Mouse (Mus musculus) thymus, postnatal 36 days (tissue): ENCODE measurements around the gene Clcc1.
"Not testable (repeated sequence)": the region's sequence is repeated elsewhere in the genome, so short reads cannot be mapped to it uniquely, and the experiment has no call there.

Experiments
- DNase-seq, 2 experiments: peaks; one replicate each; pipeline ENCODE4 v3.0.0; 2022; ENCODE audit warnings: mixed read lengths in 2 of 2

Clcc1 gene

DNA sequence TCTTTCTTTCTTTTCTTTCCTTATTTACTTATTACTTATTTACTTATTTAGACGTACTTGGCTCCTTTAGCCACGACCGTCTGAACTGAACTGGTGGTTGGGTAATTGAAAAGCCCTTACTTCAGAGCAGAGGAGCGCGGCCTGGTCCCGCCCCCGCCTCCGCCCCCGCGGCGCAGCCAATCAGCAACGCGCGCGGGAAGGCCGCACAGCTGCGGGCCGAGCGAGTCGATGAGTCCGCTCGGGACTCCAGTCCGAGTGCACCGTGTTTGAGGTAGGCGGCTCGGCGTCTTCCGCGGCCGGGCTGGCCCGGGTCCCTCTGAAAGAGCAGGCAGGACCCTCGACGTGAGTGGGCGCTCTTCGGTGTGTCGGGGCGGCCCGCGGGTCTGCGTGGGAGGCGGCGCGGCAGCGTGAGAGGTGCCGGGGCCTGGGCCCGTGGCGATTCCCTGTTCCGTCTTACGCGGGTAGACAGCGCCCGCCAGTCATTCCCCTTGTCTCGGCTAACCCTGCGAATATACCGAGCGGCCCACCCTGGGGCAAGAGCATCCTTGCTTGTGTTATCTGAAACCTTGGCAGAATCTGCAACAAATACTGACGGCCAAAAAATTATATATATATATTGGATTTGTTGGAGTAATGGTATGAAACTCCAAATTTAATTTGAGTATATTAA is at the start of gene Clcc1:
Gene Clcc1 (plus strand): TSS at position 204 of the 670 bp plus-strand sequence.
- peak; percentile 96 for DNase-seq

DNA sequence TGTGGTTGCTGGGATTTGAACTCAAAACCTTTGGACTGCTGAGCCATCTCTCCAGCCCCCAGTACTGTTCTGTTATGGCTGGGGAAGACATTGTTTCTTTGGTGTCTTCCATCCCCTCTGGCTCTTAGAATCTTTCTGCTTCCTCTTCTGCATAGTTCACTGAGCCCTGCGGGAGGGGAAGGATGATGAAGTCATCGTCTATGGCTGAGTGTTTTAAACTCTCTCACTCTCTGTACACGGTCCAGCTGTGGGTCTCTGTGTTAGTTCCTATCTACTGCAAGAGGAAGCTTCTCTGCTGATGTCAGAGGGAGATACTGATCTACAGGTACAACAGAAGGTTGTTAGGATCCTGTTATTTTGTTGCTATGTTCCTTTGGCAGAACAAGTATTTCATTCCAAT is 44.8 kb upstream of the Clcc1 start:
- no peak for DNase-seq

DNA sequence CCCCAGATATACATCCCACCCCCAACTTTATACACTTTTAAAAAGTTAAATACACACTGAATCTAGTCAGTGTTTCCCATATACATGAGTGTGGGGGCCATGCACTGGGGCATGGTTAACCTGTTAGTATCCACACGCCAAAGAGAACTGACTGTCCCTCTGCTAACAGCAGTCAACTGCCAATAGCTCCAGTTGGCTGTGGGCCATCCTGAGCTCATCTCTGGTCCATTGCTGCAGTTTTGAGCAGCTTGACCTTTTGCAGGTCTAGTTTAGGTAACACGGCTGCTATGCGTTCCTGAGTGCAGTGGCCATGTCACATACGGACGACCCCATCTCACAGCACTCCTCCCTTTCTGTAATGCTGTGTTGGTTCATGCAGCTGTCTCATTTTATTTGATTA is 19.0 kb upstream of the Clcc1 start:
- DNase-seq: no peak

DNA sequence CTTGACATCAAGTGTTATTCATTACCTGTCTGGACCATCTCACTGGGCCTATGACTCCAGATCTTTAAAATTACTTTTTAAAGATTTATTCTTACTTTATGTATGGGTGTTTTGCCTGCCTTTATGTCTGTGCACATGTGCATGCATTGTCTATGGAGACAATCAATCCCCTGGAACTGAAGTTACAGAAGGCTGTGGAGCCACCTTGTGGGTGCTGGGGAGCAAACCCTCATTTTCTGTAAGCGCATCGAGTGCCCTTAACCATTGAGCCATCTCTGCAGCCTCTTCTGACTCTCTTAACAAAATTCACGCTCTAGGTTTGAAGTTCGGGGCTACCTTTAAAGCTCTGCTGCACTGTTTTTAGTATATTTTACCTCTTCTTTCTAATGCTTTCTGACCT is 14.3 kb upstream of the Clcc1 start:
- DNase-seq: no peak

DNA sequence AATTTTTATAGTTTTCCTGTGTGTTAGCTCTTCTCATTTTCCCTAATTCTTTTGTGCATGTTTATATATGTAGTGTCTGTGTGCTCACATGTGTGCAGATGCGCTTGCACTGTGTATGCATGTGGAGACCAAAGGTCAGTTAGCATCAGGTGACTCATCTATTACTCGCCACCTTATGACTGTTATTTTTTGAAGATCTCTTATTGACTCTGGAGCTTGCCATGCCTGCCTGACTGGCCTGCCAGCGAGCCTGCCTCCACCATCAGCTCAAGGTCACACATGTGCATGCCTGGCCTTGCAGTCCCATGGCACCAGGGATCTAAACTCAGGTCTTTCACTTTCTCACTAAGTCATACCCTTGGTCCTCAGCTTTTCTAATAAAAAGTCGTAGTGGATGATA is 12.7 kb upstream of the Clcc1 start:
- no peak for DNase-seq

DNA sequence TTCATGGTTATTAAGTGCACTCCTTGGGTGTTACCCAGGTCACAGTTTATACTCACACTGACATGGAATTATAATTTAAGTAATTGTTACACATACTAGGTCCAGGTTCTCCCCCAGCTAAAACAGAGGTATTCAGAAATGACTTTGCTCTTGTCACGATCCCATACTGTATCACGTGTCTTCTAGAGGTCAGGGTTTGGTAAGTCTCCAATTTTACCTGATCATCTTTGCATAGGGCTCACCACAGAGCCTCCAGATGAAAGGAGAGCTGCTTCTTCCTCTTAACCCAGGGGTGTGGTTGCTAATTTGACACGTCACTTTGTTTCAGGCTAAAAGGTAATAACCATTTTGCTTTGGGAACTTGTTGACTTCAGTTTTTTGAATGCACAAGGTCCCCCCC is 8.9 kb upstream of the Clcc1 start:
- no peak for DNase-seq

DNA sequence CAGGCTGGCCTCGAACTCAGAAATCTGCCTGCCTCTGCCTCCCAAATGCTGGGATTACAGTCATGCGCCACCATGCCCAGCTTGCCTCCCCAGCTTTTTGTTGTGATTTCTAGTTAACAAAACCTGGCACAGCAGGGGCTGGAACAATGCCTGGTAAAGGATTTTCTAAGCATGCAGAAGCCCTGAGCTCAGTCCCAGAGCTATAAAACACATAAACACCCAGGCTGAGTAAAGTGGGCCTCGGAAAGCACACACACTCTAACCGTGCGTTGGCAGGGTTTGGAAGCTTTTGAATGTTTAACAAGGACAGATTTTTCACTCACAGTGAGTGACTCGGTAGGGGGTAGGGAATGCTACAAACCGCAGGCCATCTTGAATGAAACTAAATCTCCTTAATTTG is 7.7 kb upstream of the Clcc1 start:
- DNase-seq: no peak

DNA sequence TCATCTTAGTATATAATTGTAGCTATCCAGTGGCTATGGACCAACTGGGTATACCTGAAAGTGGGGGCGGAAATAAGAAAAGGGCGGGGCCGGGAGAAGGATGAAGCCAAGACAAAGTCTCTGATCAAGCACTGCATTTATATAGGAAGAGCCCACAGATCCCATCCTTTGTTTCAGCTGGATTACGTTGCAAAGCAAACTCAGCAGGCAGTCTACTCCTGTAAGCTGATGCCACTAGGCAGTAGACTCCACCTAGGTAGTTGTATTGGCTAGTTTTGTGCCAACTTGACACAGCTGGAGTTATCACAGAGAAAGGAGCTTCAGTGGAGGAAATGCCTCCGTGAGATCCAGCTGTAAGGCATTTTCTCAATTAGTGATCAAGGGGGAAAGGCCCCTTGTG is 6.0 kb upstream of the Clcc1 start:
- DNase-seq: not testable (repeated sequence)

DNA sequence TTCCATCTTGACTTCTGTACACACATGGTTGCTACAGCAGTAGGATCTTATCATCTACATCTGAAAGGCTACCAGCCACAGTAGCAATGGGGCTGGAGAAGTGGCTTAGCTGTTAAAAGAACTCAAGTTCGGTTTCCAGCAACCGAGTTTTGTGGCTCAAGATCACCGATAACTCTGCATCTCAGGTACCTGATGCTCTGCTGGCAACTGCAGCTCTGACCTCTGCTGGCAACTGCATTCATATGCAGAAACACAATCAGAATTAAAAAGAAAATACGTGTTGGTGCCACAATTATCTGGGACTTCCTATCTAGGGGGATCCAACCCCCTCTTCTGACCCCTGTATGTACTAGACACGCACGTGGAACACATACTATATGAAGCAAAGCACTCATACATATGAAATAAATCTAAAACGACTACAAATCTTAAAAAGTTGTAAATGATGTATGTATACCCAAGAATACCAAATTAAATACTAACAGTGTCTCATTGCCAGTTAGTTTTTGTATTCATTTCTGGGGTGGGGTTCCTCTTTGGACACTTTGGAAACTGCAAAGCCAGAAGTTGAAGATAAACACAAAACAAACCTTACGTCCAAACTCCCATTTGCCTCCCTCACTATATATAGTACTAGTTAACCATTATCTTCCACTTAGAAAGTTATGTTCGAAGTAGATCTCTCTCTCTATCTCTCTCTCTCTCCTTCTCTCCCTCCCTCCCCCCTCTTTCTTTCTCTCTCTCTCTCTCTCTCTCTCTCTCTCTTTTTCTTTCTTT is 659 bp upstream of the Clcc1 start:
- no peak for DNase-seq

DNA sequence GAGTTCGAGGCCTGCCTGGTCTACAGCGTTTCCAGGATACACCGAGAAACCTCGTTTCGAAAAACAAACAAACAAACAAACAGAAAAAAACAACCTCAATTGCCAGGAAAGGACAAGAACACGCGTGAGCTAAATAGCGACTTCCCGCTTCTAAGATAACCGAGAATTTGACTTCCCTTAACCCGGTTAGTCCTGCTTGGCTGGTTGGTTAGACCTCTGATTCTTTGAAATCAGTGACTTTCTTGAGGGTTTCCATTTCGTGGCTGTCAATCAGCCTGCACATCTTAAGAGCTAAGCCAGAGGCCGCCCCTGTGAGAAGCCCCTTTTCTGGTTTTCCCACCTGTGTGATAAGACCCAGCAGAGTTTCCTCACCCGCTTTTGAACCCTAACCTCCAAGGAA is 853 bp downstream of the Clcc1 start:
- DNase-seq: no peak

DNA sequence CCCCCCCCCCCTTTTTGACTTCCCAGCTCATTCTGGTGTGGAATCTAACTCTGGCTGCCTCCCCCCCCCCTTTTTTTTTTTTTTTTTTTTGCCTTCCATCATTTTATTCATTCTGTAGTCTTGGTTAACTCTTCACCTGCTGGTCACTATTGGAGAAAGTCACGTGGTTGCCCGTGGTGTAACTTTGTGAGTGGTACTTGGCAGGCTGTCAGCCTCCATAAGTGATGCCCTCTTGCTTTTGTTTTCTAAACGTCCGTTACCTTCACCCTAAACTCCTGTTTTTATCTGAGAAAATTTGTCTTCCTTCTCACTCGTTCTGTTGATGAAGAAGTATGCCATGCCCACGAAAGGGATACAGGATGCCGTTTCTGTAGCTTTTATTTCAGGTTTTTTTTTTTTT is 1.8 kb downstream of the Clcc1 start:
- no peak for DNase-seq

DNA sequence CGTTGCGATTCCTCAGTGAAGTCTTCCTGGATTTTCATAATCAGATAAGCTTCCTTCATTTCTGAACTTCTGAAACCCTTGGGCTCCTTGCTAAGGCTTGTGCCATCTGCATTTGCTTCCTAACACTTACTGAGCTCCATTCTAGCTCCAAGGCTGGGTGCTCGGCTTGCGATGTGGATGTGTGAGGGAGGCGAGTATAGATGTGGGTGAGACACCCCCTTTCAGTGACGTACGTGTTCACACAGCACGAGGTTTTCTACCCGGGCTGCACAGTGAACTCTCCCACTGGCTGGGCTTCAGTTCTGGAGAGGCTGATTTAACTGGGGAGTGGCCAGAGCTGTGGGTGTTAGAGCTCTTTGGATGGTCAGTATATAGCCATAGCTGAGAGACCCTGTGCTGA is 4.9 kb downstream of the Clcc1 start:
- no peak for DNase-seq

DNA sequence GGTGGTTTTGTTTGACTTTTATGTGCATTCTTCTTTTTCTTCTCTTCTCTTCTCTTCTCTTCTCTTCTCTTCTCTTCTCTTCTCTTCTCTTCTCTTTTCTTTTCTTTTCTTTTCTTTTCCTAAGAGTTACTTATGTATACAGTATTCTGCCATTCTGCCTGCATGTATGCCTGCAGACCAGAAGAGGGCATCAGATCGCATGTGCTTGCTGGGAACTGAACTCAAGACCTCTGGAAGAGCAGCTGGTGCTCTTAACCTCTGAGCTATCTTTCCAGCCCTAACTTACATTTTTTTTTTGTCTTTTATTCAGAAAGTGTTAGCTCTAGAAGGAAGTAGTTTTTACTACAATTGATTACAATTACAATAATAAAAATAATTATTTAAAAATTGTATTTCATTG is 7.2 kb downstream of the Clcc1 start:
- no peak for DNase-seq

DNA sequence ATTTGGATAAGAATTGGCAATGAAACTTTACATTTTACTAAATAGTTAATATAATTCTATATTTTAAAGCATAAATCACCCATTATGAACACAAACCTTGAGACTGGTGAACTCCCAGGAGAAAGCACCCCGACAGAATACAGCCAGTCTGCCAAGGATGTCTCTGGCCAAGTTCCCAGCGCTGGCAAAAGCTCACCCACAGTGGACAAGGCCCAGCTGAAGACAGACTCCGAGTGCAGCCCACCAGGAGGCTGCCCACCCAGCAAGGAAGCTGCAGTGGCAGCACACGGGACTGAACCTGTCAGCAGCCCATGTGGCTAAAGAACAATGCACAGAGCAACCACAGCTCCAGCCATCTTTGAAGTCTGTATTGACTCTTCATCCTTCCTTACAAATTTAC is 22.9 kb downstream of the Clcc1 start:
- no peak for DNase-seq

DNA sequence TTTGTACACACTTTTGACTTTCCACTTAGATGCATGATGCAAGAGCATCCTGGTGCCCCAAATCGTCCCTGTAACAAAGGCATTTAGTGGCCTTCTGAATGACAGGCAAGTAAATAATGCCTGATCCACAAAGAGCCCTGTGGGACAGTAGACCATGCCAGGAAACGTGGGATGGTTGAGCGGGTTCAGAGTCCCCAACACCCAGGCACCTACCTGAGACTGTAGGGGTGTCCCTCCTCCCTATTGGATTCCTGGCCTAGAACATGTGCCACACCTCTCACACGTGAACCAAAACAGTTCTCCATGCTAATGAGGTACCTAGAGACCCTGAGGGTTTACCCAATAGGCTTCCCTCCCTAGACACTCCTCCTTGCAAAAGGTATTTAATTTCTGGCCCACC is 27.3 kb downstream of the Clcc1 start:
- no peak for DNase-seq

DNA sequence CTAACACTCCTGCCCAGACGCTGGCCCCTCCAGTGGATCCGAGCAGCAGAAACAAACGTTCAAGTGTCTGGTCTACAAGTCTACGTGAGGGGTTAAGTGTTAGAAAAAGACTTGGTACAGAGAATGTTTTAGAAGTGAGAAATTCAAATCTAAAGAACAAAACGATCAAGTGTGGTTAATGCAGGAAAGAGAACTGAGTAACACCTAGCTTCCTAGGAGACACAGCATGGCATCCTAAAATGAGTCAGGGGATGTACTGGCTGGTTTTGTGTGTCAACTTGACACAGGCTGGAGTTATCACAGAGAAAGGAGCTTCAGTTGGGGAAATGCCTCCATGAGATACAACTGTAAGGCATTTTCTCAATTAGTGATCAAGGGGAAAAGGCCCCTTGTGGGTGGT is 29.9 kb downstream of the Clcc1 start:
- not testable (repeated sequence) for DNase-seq

DNA sequence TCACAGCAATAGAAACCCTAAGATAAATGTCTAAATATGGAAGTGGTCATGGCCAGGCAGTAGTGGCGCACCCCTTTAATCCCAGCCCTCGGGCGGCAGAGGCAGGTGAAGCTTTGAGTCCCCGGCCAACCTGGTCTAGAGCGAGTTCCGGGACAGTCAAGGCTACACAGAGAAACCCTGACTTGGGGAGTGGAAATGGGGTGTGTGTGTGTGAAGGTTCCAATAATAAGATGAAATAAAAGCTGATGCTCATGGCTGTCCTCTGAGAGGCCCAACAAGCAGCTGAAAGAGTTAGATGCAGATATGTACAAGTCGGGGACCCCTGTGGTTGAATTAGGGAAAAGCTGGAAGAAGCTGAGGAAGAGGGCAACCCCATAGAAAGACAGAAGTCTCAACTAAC is 32.0 kb downstream of the Clcc1 start:
- DNase-seq: no peak

DNA sequence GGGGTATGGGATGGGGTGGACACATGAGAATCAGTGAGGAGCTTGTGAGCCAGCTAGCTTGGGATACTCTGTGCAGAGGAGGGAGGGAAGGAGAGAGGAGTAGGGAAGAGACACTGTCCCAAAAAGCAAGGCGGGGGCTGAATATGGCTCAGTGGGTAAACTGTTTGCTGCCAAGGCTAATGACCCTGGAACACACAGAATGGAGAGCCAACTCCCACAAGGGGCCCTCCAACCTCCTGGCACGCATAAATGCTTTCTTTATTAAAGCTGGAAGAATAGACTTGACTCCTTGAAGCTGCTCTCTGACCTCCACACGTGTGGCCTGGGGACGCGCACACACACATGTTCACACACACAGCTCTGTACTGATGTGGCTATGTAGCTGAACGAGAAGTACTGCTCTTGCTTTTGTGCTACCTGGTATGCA is 35.3 kb downstream of the Clcc1 start:
- DNase-seq: no peak

DNA sequence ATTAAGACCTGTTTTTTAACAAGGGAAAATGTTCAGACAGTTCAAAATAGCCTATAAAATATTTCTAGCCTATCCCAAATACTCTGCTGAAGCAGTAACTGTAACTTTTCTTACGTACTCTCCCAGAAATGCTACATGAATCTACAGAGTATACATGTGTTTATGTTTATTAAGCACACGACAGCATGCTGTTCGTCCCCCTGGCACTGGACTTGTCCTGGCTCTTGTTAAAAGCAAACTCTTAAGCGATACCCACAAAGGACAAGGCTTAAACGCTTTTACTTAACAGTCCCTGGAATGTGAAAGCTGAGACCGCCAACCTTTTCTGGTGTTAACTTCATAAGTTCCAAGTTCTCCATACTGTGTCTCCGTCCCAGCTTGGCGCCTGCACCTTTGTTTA is 35.7 kb downstream of the Clcc1 start:
- DNase-seq: no peak

DNA sequence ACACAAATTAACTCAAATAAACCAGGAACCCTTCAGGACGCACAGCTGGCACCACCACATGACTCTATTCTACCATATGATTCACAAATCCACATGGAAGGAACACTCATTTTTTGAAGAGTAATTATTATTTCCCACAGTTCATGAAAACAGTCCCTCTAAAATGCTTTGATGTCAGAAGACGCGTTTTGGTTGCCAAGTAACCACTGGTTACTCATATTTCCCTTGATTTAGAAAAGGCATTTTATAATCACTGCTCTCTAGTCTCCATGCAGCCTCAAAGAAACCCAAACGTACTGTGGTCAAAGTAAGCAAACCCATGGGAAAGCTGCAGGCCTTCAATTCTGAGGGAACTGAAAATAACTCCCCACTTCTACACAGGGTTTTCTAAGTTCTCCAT is 36.3 kb downstream of the Clcc1 start:
- DNase-seq: no peak

DNA sequence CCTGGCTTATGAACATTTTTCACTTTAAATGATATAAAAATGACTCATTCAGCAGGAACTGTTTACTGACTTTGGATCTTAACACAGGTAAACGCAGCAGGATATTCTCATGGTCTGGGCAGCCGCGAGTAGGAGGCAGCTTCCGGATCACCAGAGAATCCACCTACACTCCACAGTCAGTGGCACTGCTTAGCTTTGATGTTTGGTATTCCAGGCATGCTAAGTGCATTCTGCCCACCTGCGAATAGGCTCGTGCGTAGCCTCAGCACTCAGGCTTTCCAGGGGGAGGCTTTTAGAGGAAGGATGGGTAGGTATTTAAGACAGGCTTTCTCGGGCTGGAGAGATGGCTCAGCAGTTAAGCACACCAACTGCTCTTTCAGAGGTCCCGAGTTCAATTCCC is 40.6 kb downstream of the Clcc1 start:
- DNase-seq: no peak

DNA sequence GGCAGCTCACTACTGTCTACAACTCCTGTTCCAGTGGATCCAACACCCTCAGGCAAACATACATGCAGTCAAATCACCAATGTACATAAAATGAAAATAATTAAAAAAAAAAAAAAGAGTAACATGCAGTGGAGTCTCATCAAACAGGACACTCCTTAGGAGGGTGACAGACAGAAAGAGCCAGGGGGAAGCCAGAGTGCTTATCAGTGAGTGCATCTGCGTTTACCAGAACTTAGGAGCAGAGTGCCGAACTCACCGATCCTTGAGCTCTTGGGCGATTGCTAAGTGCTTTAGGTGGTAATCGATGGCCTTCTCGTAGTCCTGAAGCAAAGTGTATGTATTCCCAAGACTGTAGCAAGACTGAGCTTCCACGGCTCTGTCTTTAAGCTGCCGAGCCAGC is 44.9 kb downstream of the Clcc1 start:
- DNase-seq: no peak

DNA sequence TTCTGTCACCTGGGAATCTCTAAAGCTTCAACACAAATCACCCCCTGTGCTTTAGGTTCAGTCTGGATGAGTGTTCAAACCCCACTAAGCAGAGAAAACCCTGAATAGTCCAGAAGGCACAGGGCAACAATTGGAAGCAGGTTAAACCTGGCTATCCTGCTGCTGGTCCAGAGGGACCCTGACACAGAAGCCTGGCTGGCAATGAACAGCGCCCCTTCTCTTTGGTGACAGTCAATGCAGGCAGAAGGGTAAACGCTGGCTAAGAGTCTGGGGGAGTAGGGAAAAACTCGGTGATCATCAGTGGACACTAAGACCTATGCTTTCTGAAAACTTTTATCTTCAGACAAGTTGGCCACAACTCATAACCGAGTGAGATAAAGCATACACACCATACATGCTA is 46.1 kb downstream of the Clcc1 start:
- no peak for DNase-seq

DNA sequence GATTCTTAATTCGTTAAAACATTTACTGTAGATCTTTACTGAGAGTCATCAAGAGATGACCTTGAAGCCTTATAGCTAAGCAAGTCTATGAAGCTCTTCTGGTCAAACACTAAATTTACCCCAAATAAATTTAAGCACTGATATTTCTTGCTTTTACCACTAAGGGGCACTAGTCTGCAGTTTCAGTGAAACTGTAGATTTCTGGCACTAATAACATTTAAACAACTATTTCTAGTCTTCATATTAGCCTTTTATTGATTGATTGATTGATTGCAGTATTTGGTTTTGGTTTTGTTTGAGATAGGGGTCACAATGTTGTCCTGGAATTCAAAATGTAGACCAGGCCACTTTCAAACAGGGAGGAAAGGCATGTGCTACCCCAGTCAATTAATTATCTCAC is 47.5 kb downstream of the Clcc1 start:
- DNase-seq: no peak

DNA sequence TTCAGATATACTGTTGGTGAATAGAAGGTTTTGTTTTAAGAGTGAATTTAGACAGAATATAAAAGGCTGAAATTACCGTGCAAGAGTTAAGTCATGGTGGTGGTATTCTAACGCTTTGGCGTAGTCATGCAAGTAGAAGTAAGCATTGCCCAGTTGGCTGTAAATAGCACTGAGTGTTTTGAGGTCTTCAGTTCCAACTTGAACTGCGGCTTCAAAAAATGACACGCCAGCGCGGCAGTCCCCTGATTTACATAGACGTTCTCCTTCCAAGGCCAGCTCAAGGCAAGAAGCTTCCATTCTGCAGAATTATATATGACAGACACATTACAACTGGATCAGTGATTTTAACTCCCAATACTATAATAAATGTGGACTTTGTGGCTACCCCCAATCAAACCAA is 49.1 kb downstream of the Clcc1 start:
- DNase-seq: no peak
